Mouse (Mus musculus) cerebellum, postnatal 14 days (tissue): Measurements from ENCODE around the gene Pik3ca.

Experiments
- DNase-seq, 2 experiments: peaks; one replicate each; pipeline ENCODE4 v3.0.0; 2021; ENCODE audit warnings: mixed read lengths in 2 of 2

Gene Pik3ca

GRCm38 (mm10) chr3:32506366-32507225 lies 109.1 kb downstream of the Pik3ca start:
- DNase-seq, result no peak

DNA sequence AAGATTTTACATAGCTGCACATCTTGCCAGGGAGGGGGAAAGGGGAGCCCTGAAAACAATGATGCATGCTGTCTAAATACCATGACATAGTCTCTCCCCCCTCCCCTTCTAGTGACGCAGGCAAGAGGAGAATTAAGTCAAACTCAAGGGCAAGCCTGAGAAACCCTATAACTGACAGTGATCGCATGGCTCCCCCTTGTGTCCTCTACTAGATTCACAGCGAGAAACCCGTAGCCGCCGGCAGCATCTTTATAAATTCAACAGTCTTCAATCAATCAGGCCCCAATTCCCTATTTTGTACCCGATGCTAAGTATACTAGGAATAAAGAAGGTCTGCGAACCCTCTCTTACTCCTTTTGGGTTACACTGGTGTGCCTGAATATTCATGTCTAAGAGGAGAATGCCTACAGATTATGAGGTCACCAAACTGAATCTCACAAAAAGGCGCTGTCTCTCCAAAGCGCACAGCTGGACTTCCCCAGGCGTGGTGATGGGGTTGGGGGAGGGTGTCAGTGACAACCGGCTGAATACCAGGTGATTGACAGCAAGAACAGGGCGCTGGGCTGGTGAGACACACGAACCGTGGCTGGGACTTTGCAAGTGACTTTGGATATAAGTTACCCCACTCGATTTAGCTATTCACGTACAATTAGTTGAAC lies 111.3 kb downstream of the Pik3ca start:
- peak; percentile 78 for DNase-seq

DNA sequence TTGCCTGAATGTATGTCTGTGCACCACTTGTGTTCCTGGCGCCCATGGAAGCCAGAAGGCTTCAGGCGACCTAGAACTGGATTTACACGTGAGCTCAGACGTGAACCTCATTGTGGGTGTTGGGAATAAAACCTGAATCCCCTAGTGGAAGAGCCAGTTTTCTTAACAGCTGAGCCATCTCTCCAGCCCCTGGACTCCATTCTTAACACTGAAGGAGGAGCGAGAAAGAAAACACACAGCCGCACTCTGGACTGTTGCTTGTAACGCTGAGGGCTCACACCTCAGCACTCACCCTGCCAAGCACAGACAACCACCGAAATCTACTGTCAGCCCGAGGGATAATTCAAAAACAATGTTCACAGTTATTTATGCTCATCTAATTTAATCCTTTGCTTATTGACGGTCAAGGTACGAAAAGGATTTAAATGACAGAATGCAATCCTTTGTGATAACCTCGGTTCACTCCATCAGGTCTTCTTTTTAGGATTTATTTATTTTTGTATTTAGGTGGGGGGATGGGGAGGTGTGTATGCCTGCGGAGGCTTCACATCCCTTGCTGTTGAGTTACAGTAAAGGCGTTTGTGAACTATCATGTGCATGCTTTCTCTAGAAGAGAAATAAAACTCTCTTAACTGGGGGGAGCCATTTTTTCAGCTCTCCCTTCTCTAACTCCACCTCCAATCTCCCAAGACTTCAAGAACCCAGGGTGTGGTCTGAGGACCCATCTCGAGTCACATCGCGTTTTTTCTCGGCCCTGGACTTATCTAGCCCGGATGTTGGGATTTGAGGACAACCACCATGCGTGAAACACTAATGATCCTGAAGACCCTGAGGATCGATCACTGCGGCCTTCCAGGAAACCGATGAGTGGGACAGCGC lies 112.3 kb downstream of the Pik3ca start, which contains the start of gene Zfp639:
Zfp639 (plus strand) TSS at position 764 of the 879 bp plus-strand sequence.
- DNase-seq, result peak; percentile 14 to 18

- peak; percentile 95 to 98 for DNase-seq
These were observed 113.1 kb downstream of the Pik3ca start for GRCm38 (mm10) chr3:32510375-32511190.

DNA sequence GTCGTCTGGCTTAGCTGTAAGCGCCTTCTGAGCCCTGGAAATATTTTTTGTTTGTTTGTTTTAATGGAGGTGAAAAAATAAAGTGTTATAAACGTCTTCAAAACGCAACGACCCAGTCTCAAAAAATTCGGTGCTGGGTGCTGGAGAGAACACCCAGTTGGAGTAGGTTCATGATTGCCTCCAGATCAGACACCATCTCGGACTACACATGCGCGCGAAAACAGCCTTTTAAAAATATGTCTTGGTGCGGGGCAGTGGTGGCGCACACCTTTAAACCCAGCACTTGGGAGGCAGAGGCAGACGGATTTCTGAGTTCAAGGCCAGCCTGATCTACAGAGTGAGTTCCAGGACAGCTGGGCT lies 113.7 kb downstream of the Pik3ca start:
- peak; percentile 33 to 49 for DNase-seq

- DNase-seq, result no peak
These were observed 115.3 kb downstream of the Pik3ca start for GRCm38 (mm10) chr3:32512686-32513284.

- DNase-seq, result no peak
These were observed 116.1 kb downstream of the Pik3ca start for GRCm38 (mm10) chr3:32513528-32513927.
